Mouse (Mus musculus) forebrain, embryonic 12.5 days (tissue): ENCODE measurements around the gene Mrpl34. TPM values are rescaled to one million over a fixed set of nuclear protein-coding genes. Genes with fewer than 3 reads are reported as not detected.

Experiments
- ATAC-seq: fragments of 200-750 bp; cut with Nextera tagmentation; 2 replicates; pipeline ENCODE4 v1.8.0; 2017; ENCODE audit warnings: moderate TSS enrichment; ENCODE audit not compliant: low FRiP score
- H3K27ac ChIP-seq: fragments of 300-500 bp; sonication (generic); 2 replicates; pipeline ENCODE4 v1.5.1; 2016; ENCODE audit warnings: mild to moderate bottlenecking
- H3K27me3 ChIP-seq: fragments of 300-500 bp; sonication (generic); 2 replicates; pipeline ENCODE4 v1.6.1; 2016; ENCODE audit warnings: mild to moderate bottlenecking
- H3K36me3 ChIP-seq: fragments of 300-500 bp; sonication (generic); replicated peaks from 2 replicates; pipeline ENCODE4 v1.6.1; 2016; ENCODE audit warnings: mild to moderate bottlenecking
- H3K4me1 ChIP-seq: fragments of 300-500 bp; sonication (generic); 2 replicates; pipeline ENCODE4 v1.6.1; 2016
- H3K4me2 ChIP-seq: fragments of 300-500 bp; sonication (generic); 2 replicates; pipeline ENCODE4 v1.6.1; 2016; ENCODE audit warnings: mild to moderate bottlenecking, moderate library complexity
- H3K4me3 ChIP-seq: fragments of 300-500 bp; sonication (generic); replicated peaks from 2 replicates; pipeline ENCODE4 v1.5.1; 2016; ENCODE audit warnings: mild to moderate bottlenecking
- H3K9ac ChIP-seq: fragments of 300-500 bp; sonication (generic); 2 replicates; pipeline ENCODE4 v1.6.1; 2016; ENCODE audit warnings: mild to moderate bottlenecking
- H3K9me3 ChIP-seq: fragments of 300-500 bp; sonication (generic); 2 replicates; pipeline ENCODE4 v1.6.1; 2016
- WGBS: fragments of 180-500 bp; shearing (Covaris S2); methylation state at CpG from one replicate; pipeline ENCODE4 v1.1.7; 2016; 5-methylcytosine and 5-hydroxymethylcytosine counted together
- polyA plus RNA-seq: library from polyadenylated mRNA; unstranded; fragments of >200 nt; fragmentation: Nextera tagmentation; extraction: Ambion mirVana; gene quantifications from 2 replicates; pipeline ENCODE4 v1.2.1, GENCODE M21; 2016

Gene Mrpl34
- polyA plus RNA-seq, 1 experiment from 2014 or later: 207 TPM

DNA sequence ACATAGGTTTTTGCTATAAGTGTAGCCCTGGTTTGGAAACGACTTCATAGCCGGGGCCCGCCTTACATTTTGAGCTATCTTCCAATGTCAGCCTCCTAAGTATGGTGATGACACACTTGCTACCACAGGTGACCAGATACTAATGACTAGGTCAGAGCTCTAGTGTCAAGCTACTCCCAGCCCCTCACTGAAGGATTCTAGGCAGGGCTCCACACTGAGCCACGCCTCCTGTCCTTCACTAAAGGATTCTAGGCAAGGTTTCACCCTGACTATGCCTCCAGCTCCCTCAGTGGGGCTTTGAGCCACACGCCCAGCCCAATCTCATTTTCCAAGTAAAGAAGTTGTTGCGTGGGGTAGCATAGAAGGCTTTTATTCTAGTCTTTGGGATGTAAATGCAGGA lies 4.0 kb upstream of the Mrpl34 start:
- no peak overlapping the region for H3K4me2 ChIP-seq
- WGBS: 94% methylated on average over 6 of the region's 6 CpGs
- H3K27me3 ChIP-seq: no peaks in the 10 kb centered on the region
- no peak overlapping the region for H3K9ac ChIP-seq
- H3K4me3 ChIP-seq: no peak overlapping the region
- no peaks in the 10 kb centered on the region for H3K9me3 ChIP-seq
- no peak overlapping the region for H3K27ac ChIP-seq
- peaks cover 54% of the 10 kb centered on the region for H3K36me3 ChIP-seq
- no peak for ATAC-seq
- peaks cover 49% of the 10 kb centered on the region for H3K4me1 ChIP-seq

DNA sequence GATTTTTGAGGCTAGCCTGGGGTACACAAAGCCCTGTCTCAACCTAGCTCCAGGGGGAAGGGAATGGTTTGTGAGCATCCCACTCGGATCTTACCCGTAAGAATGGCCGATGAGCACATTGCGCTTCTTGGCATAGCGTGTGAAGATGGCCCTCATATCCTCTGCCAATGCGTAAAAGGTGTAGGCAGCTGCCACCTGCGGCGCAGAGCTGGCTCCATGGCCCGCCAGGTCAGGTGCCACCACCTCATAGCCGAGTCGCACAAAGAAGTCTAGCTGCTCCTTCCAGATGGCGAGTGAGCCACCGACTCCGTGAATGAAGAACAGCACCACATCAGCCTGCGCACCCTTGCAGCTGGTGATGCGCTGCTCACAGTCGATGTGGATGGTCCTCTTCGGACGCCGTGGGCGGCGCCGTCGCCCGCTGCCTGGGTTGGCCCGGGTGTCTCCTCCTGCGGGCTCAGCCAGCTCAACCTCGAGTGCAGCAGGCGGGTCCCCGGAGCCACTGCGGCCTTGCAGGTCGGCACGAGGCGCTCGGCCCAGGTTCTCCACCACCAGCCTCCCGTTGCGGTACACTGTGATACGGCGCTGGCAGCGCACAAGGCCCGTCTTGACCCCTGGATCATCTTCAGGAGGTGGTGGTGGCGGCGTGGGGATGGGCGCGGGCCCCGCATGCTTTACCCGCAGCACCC lies 3.5 kb upstream of the Mrpl34 start:
- ATAC-seq: no peak
- Histone ChIP-seq H3K4me2 (no peak overlapping the region), H3K9ac (no peak overlapping the region), H3K36me3 (peaks cover 58% of the 10 kb centered on the region), H3K4me3 (0 out of 2 replicates have a peak overlapping the region, but pooled peaks have one; percentile 4), H3K4me1 (peaks cover 51% of the 10 kb centered on the region), H3K9me3 (no peaks in the 10 kb centered on the region), H3K27ac (no peak overlapping the region), H3K27me3 (no peaks in the 10 kb centered on the region)
- 87% methylated on average over 47 of the region's 47 CpGs for WGBS

DNA sequence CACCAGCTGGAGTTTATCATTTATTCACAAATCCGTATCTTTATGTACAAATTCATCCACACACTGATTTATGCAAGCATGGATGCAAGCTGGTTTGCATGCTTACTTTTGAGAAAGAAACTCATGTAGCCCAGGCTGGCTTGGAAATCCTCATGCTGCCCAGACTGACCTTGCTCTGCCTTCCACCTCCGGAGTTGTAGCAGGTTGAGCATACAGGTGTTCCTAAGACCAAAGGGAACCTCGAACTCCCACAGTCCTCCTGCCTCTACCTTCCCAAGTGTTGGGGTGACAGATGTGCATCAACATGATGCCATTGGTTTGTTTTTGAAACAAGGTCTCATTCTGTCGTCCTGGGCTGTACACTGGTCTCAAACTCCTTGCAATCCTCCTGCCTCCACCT lies 2.6 kb upstream of the Mrpl34 start:
- ATAC-seq: no peak
- Histone ChIP-seq H3K4me2 (peak overlapping the region; percentile 89), H3K27ac (no peak overlapping the region), H3K4me3 (peak overlapping the region; percentile 80), H3K27me3 (no peaks in the 10 kb centered on the region), H3K9ac (peak overlapping the region; percentile 87), H3K9me3 (no peaks in the 10 kb centered on the region), H3K4me1 (peaks cover 51% of the 10 kb centered on the region), H3K36me3 (peaks cover 50% of the 10 kb centered on the region)
- 70% methylated on average over 4 of the region's 4 CpGs for whole genome bisulfite sequencing

DNA sequence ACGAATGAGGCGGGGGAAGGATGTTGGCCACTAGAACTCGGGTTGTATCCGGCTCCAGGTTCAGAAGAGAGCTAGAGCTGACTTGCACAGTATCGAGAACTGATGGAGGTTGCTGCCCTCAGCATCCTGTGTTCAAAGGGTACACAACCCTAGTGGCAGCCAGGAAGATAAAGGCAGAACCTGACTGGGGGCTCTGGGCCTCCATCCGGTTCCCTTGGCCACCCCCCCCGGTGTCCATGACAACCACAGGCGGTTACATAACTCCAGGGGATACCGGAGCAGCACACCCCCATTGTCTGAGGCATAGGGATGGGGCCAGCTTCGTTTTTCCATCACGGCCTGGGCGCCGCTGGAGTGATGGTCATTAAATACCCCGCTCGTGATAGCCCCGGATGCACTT lies 2.0 kb upstream of the Mrpl34 start:
- Histone ChIP-seq H3K4me3 (peak overlapping the region; percentile 80), H3K4me2 (peak overlapping the region; percentile 89), H3K27me3 (no peaks in the 10 kb centered on the region), H3K9ac (peak overlapping the region; percentile 87), H3K4me1 (peaks cover 51% of the 10 kb centered on the region), H3K27ac (0 out of 2 replicates have a peak overlapping the region, but pooled peaks have one; percentile 80), H3K9me3 (no peaks in the 10 kb centered on the region), H3K36me3 (peaks cover 44% of the 10 kb centered on the region)
- ATAC-seq: peak; percentile 4
- WGBS: 6% methylated on average over 16 of the region's 16 CpGs

DNA sequence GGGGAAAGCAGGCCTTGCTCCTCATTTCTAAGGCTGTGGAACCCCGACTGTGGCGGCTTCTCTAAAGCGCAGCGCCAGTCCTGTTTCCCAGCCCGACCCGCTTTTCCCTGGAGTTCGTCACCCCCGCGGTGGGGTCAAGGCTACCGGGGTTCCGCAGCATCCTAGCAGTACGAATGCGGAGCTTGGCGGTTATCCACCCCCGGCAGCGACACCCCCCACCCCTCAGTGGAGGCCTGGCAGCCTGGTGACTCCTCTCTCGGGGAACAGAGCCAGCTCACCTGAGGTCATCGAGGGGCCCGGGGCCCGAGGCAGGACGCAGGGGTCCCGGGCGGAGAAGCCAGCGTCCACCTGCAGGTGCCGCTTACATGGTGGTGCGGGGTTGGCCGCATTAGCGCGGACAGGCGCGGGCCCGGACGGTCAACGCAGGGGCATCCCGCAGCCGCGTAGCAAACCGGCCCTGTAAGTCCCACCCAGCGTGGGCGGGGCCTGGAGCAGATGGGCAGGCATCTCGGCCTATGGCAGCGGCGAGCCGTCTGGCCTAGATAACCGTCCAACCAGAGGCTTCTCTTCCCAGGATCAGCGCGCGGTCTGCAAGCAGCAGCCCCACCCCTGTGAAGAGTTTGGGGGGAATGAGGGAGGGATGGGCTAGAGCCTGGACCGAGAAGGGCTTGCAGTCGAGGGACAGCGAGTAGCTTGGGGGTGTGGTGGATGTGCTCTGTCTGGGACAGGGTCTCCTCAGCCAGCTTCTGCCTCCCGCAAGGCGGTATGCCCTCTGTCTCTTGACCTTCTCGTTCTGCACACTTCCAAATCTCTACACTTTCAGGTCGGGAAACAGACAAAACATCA lies 1.3 kb upstream of the Mrpl34 start, which contains the start of gene Abhd8:
Gene Abhd8 (minus strand): TSS at position 468 of the 846 bp plus-strand sequence.
- no peaks in the 10 kb centered on the region for H3K27me3 ChIP-seq
- H3K36me3 ChIP-seq: peaks cover 38% of the 10 kb centered on the region
- WGBS: under 1% methylated on average over 55 of the region's 55 CpGs
- peak; percentile 86 for ATAC-seq
- H3K27ac ChIP-seq: peak within 1 kb of the TSS; percentile 80
- peaks cover 50% of the 10 kb centered on the region for H3K4me1 ChIP-seq
- peak within 1 kb of the TSS; percentile 80 for H3K4me3 ChIP-seq
- H3K9ac ChIP-seq: peak within 1 kb of the TSS; percentile 87
- H3K4me2 ChIP-seq: peak within 1 kb of the TSS; percentile 89
- H3K9me3 ChIP-seq: no peaks in the 10 kb centered on the region

DNA sequence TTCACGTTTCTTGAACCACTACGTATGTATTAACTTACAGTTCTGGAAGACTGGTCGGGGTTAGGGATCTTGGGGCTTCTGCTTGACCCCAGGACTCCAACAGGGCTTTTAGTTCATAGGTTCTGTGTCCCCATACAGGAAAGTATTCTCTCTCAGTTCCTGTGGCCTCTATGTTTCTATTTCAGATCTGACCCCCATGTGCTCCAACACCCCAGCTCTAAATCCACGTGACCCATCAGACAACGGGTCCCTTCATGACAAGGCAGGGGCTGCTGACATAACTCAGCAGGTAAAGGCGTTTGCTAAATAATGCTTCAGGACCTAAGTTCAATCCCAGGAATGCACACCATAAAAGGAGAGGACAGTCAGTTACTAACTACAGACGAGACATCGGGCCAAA lies 974 bp downstream of the Mrpl34 start:
- no peaks in the 10 kb centered on the region for H3K27me3 ChIP-seq
- H3K27ac ChIP-seq: no peak overlapping the region
- H3K9ac ChIP-seq: peak overlapping the region; percentile 67; the same call in 1 of the 2 replicates
- 86% methylated on average over 8 of the region's 8 CpGs for WGBS
- peak overlapping the region; percentile 80 for H3K4me3 ChIP-seq
- peaks cover 17% of the 10 kb centered on the region for H3K36me3 ChIP-seq
- peak overlapping the region; percentile 89 for H3K4me2 ChIP-seq
- no peak for ATAC-seq
- no peaks in the 10 kb centered on the region for H3K9me3 ChIP-seq
- peaks cover 55% of the 10 kb centered on the region for H3K4me1 ChIP-seq

DNA sequence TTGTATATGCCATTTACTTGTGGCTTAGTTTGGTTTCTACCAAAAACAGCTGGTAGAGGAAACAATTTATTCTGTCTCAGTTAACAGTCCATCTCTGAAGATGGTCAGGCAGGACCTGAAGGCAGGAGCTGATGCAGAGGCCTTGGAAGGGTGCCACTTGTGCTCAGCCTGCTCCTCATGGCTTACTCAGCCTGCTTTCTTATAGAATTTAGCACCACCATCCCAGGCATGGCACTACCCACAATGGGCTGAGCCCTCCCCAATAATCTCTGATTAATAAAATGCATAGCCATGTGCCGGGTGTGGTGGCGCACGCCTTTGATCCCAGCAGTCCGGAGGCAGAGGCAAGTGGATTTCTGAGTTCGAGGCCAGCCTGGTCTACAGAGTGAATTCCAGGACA lies 1.4 kb downstream of the Mrpl34 start:
- no peak for ATAC-seq
- Histone ChIP-seq H3K27me3 (no peaks in the 10 kb centered on the region), H3K9ac (no peak overlapping the region), H3K36me3 (peaks cover 17% of the 10 kb centered on the region), H3K9me3 (no peaks in the 10 kb centered on the region), H3K27ac (no peak overlapping the region), H3K4me3 (no peak overlapping the region), H3K4me1 (peaks cover 53% of the 10 kb centered on the region), H3K4me2 (no peak overlapping the region)
- 96% methylated on average over 5 of the region's 5 CpGs for WGBS

DNA sequence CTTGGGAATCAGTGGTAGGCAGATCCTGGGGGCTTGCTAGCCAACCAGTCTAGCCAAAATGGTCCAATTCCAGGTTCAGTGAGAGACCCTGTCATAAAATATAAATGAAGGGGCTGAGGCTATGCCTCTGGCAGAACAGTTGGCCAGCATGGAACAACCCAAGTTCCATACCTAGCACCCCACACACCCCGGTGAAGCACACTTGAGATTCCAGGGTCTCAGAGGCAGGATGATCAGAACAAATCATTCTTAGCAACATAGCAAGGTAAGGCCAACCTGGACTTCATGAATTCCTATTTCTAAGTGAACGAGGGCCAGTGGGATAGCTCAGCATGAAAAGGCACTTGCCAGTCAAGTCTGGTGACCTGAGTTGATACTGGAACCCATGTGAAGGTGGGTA lies 2.4 kb downstream of the Mrpl34 start:
- 86% methylated on average over 2 of the region's 2 CpGs for WGBS
- no peak for ATAC-seq
- Histone ChIP-seq H3K27me3 (no peaks in the 10 kb centered on the region), H3K9ac (no peak overlapping the region), H3K4me3 (no peak overlapping the region), H3K36me3 (peaks cover 20% of the 10 kb centered on the region), H3K4me2 (no peak overlapping the region), H3K9me3 (no peaks in the 10 kb centered on the region), H3K4me1 (peaks cover 43% of the 10 kb centered on the region), H3K27ac (no peak overlapping the region)

DNA sequence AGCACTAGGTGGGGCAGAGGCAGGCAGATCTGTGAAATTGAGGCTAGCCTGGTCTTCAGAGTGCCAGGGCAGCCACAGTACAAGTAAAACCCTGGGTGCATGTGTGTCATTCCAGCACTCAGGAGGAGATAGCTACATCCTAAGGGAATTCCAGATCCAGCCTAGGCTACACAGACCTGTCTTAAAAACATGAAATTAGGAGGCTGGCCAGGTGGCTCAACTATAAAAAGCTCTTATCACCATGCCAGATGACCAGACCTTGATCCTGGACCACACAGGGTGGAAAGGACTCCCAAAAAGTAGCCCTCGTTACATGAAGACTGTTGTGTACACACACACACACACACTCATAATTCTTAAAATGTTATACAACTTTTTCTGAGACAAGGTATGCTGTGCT lies 3.2 kb downstream of the Mrpl34 start:
- H3K9ac ChIP-seq: no peak overlapping the region
- no peaks in the 10 kb centered on the region for H3K27me3 ChIP-seq
- H3K4me3 ChIP-seq: no peak overlapping the region
- H3K9me3 ChIP-seq: no peaks in the 10 kb centered on the region
- no peak for ATAC-seq
- H3K4me1 ChIP-seq: peaks cover 36% of the 10 kb centered on the region
- peaks cover 28% of the 10 kb centered on the region for H3K36me3 ChIP-seq
- no peak overlapping the region for H3K4me2 ChIP-seq
- no peak overlapping the region for H3K27ac ChIP-seq
- 96% methylated on average over 1 of the region's 1 CpGs for WGBS

DNA sequence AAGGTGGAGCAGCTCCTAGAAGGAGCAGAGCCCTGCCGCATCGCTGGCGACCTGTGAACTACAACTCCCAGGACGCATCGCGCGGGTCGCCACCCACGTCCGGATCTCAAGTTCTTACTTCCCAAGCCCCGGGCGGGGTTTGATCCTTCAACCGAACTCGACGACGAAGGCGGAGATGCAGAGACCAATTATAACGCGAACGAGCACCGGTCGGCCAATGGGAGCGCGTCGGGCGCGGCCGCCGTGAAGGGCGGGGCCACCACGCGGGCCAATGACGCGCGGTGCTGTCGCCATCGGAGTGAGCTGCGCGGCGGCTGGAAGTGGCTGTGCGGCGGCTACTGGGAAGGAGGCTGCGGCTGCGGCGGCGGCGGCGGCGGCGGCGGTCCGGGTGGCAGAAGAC lies 4.2 kb downstream of the Mrpl34 start, which contains the start of gene Dda1:
Gene Dda1 (plus strand): TSS at position 284 of the 400 bp plus-strand sequence.
- peak; percentile 91 for ATAC-seq
- WGBS: under 1% methylated on average over 47 of the region's 52 CpGs

DNA sequence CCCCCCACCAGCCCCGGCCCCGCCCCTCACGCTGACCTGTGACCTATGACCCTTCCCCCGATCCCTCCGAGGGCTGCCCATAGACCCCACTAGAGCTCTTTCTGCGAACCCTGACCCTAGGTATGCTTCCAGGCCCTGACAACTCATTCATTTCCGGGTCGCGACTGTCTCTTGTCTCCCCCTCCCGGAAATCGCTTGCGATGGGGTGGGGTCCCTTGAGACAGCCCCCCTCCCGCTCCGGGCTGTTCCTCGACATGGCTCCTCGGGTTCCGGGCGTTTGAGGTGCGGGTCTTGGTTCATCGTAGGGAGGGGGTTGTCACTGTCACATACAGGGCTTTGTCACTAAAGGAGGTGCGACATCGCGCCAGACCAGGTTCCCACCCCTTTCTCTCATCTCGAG lies 4.7 kb downstream of the Mrpl34 start:
- WGBS: 1% methylated on average over 22 of the region's 24 CpGs
- Histone ChIP-seq H3K4me1 (peaks cover 27% of the 10 kb centered on the region), H3K9ac (peak overlapping the region; percentile 83), H3K27ac (peak overlapping the region; percentile 88), H3K4me2 (peak overlapping the region; percentile 93), H3K36me3 (peaks cover 42% of the 10 kb centered on the region), H3K9me3 (no peaks in the 10 kb centered on the region), H3K27me3 (no peaks in the 10 kb centered on the region), H3K4me3 (peak overlapping the region; percentile 91)
- peak; percentile 35 for ATAC-seq

More for the DNA sequence above, 4.2 kb downstream of the Mrpl34 start, which contains the start of gene Dda1:
- peak within 1 kb of the TSS; percentile 93 for H3K4me2 ChIP-seq
- H3K9ac ChIP-seq: peak within 1 kb of the TSS; percentile 83
- H3K9me3 ChIP-seq: no peaks in the 10 kb centered on the region
- peaks cover 32% of the 10 kb centered on the region for H3K4me1 ChIP-seq
- H3K4me3 ChIP-seq: peak within 1 kb of the TSS; percentile 91
- no peaks in the 10 kb centered on the region for H3K27me3 ChIP-seq
- peaks cover 37% of the 10 kb centered on the region for H3K36me3 ChIP-seq
- peak within 1 kb of the TSS; percentile 88 for H3K27ac ChIP-seq

DNA sequence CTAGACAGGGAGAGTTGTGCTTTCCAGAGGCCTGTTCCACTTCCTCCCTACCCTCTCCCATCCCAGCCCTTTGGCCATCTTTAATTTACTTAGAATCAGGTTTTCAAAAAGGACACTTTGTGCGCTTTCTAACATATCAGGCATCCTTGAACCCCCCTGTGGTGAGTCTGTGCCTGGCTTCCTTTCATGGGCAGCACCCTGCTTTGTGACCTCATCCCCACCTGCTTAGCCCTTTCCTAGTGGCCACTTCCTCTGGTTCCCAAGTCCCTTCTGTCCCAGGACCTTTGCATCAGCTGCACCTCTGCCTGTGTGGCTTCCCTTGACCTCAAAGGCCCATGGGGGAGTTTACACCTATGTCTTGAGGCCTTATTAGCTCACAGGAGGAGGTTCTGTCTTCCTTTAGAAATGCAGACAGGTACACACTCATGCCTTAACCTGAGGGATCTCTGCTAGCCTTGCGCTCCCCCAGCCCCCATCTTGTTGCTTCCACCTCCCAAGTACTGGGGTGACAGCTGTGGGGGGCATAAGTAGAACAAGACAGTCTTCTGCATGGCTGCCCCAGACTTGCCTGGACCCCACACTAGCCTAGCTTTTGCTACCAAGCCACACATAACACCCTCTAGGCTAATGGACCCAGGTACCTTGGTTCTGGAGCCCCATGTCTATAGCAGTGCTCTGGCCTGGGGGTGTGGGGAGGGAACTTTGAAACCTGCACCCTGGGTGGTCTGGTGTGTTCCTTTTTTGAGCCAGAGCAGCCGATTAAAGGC lies 5.6 kb downstream of the Mrpl34 start:
- WGBS: 83% methylated on average over 3 of the region's 3 CpGs
- peaks cover 25% of the 10 kb centered on the region for H3K4me1 ChIP-seq
- H3K27me3 ChIP-seq: no peaks in the 10 kb centered on the region
- H3K4me2 ChIP-seq: peak overlapping the region; percentile 93
- peak overlapping the region; percentile 91 for H3K4me3 ChIP-seq
- no peaks in the 10 kb centered on the region for H3K9me3 ChIP-seq
- no peak for ATAC-seq
- H3K36me3 ChIP-seq: peaks cover 51% of the 10 kb centered on the region
- H3K9ac ChIP-seq: peak overlapping the region; percentile 83; the same call in 1 of the 2 replicates
- peak overlapping the region; percentile 88; the same call in 1 of the 2 replicates for H3K27ac ChIP-seq
